Mouse (Mus musculus) stomach, postnatal 0 days (tissue): ENCODE data around the gene Brd7. TPM values are rescaled to one million over a fixed set of nuclear protein-coding genes. Genes with fewer than 3 reads are reported as not detected.

Experiments used
- ATAC-seq: fragments of 200-750 bp; cut with Nextera tagmentation; 2 replicates; pipeline ENCODE4 v1.8.0; 2017; ENCODE audit not compliant: low FRiP score, low TSS enrichment
- DNase-seq: peaks from one replicate; pipeline ENCODE4 v3.0.0-alpha.2; 2016; ENCODE audit warnings: low spot score
- H3K27ac ChIP-seq: fragments of 300-500 bp; sonication (generic); replicated peaks from 2 replicates; pipeline ENCODE4 v1.5.1; 2014; ENCODE audit warnings: mild to moderate bottlenecking, control low read depth
- H3K27me3 ChIP-seq: fragments of 300-500 bp; sonication (generic); 2 replicates; pipeline ENCODE4 v1.6.1; 2014; ENCODE audit warnings: low read length; ENCODE audit not compliant: control insufficient read depth, insufficient read depth
- H3K36me3 ChIP-seq: fragments of 300-500 bp; sonication (generic); 2 replicates; pipeline ENCODE4 v1.6.1; 2014; ENCODE audit warnings: low read length, mixed read lengths; ENCODE audit not compliant: control insufficient read depth, insufficient read depth
- H3K4me1 ChIP-seq: fragments of 300-500 bp; sonication (generic); replicated peaks from 2 replicates; pipeline ENCODE4 v1.6.1; 2014; ENCODE audit warnings: antibody characterized with exemption; ENCODE audit not compliant: control insufficient read depth, insufficient read depth
- H3K4me2 ChIP-seq: fragments of 300-500 bp; sonication (generic); replicated peaks from 2 replicates; pipeline ENCODE4 v1.6.1; 2014; ENCODE audit warnings: low read depth, mild to moderate bottlenecking, control low read depth, moderate library complexity
- H3K4me3 ChIP-seq: fragments of 300-500 bp; sonication (generic); 2 replicates; pipeline ENCODE4 v1.5.1; 2014; ENCODE audit warnings: low read depth, low read length, control low read depth
- H3K9ac ChIP-seq: fragments of 300-500 bp; sonication (generic); 2 replicates; pipeline ENCODE4 v1.6.1; 2014; ENCODE audit warnings: mild to moderate bottlenecking, low read length, control low read depth, mixed read lengths
- H3K9me3 ChIP-seq: fragments of 300-500 bp; sonication (generic); 2 replicates; pipeline ENCODE4 v1.6.1; 2016; ENCODE audit warnings: low read length; ENCODE audit not compliant: control insufficient read depth
- CTCF ChIP-seq: IDR thresholded peaks from 2 replicates; pipeline ENCODE4 v1.5.1; 2016; ENCODE audit warnings: antibody characterized with exemption, low read depth, mild to moderate bottlenecking, moderate library complexity
- EP300 ChIP-seq: optimal IDR thresholded peaks from 2 replicates; pipeline ENCODE3; 2016; ENCODE audit warnings: antibody characterized with exemption
- WGBS: fragments of 180-500 bp; shearing (Covaris S2); extraction: QIAGEN DNeasy Blood & Tissue Kit; methylation state at CpG from one replicate; pipeline ENCODE4 v1.1.7; 2014; 5-methylcytosine and 5-hydroxymethylcytosine counted together
- polyA plus RNA-seq: library from polyadenylated mRNA; unstranded; fragments of >200 nt; fragmentation: Nextera tagmentation; extraction: Ambion mirVana; gene quantifications from 2 replicates; pipeline ENCODE4 v1.2.1, GENCODE M21; 2015

The Brd7 gene
- polyA plus RNA-seq, 1 experiment from 2014 or later: 42.5 TPM

GRCm38 (mm10) chr8:88376836-88377582, 15.0 kb upstream of the Brd7 start:
- DNase-seq: no peak
- no peaks in the 10 kb centered on the region for H3K4me1 ChIP-seq
- no peak overlapping the region for H3K4me3 ChIP-seq
- no peaks in the 10 kb centered on the region for H3K27me3 ChIP-seq
- H3K36me3 ChIP-seq: no peaks in the 10 kb centered on the region
- 48% methylated on average over 19 of the region's 19 CpGs for WGBS
- H3K27ac ChIP-seq: no peak overlapping the region
- ATAC-seq: no peak
- H3K9me3 ChIP-seq: no peaks in the 10 kb centered on the region
- H3K4me2 ChIP-seq: no peak overlapping the region
- no peak overlapping the region for H3K9ac ChIP-seq
- no peak for TF ChIP-seq EP300
- no peak for TF ChIP-seq CTCF

GRCm38 (mm10) chr8:88371522-88371921, 9.5 kb upstream of the Brd7 start:
- no peak overlapping the region for H3K4me3 ChIP-seq
- H3K9ac ChIP-seq: no peak overlapping the region
- ATAC-seq: no peak
- H3K27ac ChIP-seq: no peak overlapping the region
- no peak for TF ChIP-seq EP300
- TF ChIP-seq CTCF: no peak
- 86% methylated on average over 2 of the region's 2 CpGs for WGBS
- no peak for DNase-seq
- no peak overlapping the region for H3K4me2 ChIP-seq
- H3K36me3 ChIP-seq: no peaks in the 10 kb centered on the region
- no peaks in the 10 kb centered on the region for H3K9me3 ChIP-seq
- no peaks in the 10 kb centered on the region for H3K27me3 ChIP-seq
- H3K4me1 ChIP-seq: no peaks in the 10 kb centered on the region

- Histone ChIP-seq H3K4me1 (no peaks in the 10 kb centered on the region), H3K27ac (no peak overlapping the region), H3K9ac (no peak overlapping the region), H3K4me3 (no peak overlapping the region), H3K4me2 (no peak overlapping the region), H3K27me3 (no peaks in the 10 kb centered on the region), H3K9me3 (no peaks in the 10 kb centered on the region), H3K36me3 (no peaks in the 10 kb centered on the region)
- 30% methylated on average over 3 of the region's 3 CpGs for WGBS
- ATAC-seq (peak; percentile 47; the same call in 1 of the 2 replicates), DNase-seq (peak; percentile 24)
- TF ChIP-seq EP300: no peak
- TF ChIP-seq CTCF: no peak
Observed at GRCm38 (mm10) chr8:88369805-88370204, 7.8 kb upstream of the Brd7 start.

- TF ChIP-seq CTCF (peak; percentile 67), EP300 (no peak)
- no peaks in the 10 kb centered on the region for H3K4me1 ChIP-seq
- H3K4me3 ChIP-seq: no peak overlapping the region
- no peaks in the 10 kb centered on the region for H3K27me3 ChIP-seq
- no peak overlapping the region for H3K27ac ChIP-seq
- peak; percentile 66 for DNase-seq
- peak; percentile 68 for ATAC-seq
- H3K4me2 ChIP-seq: no peak overlapping the region
- no peaks in the 10 kb centered on the region for H3K36me3 ChIP-seq
- no peak overlapping the region for H3K9ac ChIP-seq
- no peaks in the 10 kb centered on the region for H3K9me3 ChIP-seq
- 20% methylated on average over 6 of the region's 6 CpGs for WGBS
Observed at GRCm38 (mm10) chr8:88369221-88369620, 7.2 kb upstream of the Brd7 start.

- Histone ChIP-seq H3K9me3 (no peaks in the 10 kb centered on the region), H3K4me1 (no peaks in the 10 kb centered on the region), H3K9ac (peak overlapping the region; percentile 97), H3K27ac (peak overlapping the region; percentile 91), H3K4me2 (peak overlapping the region; percentile 40), H3K36me3 (no peaks in the 10 kb centered on the region; the same call in 1 of the 2 replicates), H3K4me3 (peak overlapping the region; percentile 97), H3K27me3 (no peaks in the 10 kb centered on the region)
- peak; percentile 67 for ATAC-seq
- 22% methylated on average over 11 of the region's 11 CpGs for WGBS
- no peak for DNase-seq
- TF ChIP-seq EP300 (no peak), CTCF (no peak)
Observed at GRCm38 (mm10) chr8:88362446-88363150, 604 bp upstream of the Brd7 start.
